Mouse (Mus musculus) ovary, postnatal 36 days (tissue): ENCODE measurements around the gene Slain2.
"Not testable (repeated sequence)": the region's sequence is repeated elsewhere in the genome, so short reads cannot be mapped to it uniquely, and the experiment has no call there.

Experiments
- DNase-seq: peaks from one replicate; pipeline ENCODE4 v3.0.0; 2022; ENCODE audit warnings: low spot score, mixed read lengths

The Slain2 gene

GRCm38 (mm10) chr5:72953996-72954604, 40.0 kb downstream of the Slain2 start:
- DNase-seq = no peak

- DNase-seq = no peak
These were observed 43.2 kb downstream of the Slain2 start for GRCm38 (mm10) chr5:72957281-72957680.

GRCm38 (mm10) chr5:72960096-72960495, 46.0 kb downstream of the Slain2 start:
- no peak for DNase-seq

- no peak for DNase-seq
These were observed 51.6 kb downstream of the Slain2 start for GRCm38 (mm10) chr5:72965706-72966105.

- no peak for DNase-seq
These were observed 58.3 kb downstream of the Slain2 start for GRCm38 (mm10) chr5:72972435-72972834.

- DNase-seq = no peak
These were observed 58.8 kb downstream of the Slain2 start for GRCm38 (mm10) chr5:72972934-72973333.

GRCm38 (mm10) chr5:72974602-72975001, 60.5 kb downstream of the Slain2 start, which contains the start of gene Gm10135:
Gene Gm10135, minus strand, starts transcription at chr5:72974702.
- no peak for DNase-seq

- no peak for DNase-seq
These were observed 61.9 kb downstream of the Slain2 start for GRCm38 (mm10) chr5:72975996-72976395.

- DNase-seq = no peak
These were observed 62.4 kb downstream of the Slain2 start for GRCm38 (mm10) chr5:72976539-72976938.

GRCm38 (mm10) chr5:72984091-72984490, 70.0 kb downstream of the Slain2 start:
- DNase-seq = no peak

- DNase-seq = no peak
These were observed 73.7 kb downstream of the Slain2 start for GRCm38 (mm10) chr5:72987786-72988185.

- no peak for DNase-seq
These were observed 75.7 kb downstream of the Slain2 start for GRCm38 (mm10) chr5:72989756-72990155.

- no peak for DNase-seq
These were observed 78.4 kb downstream of the Slain2 start for GRCm38 (mm10) chr5:72992474-72992873.

GRCm38 (mm10) chr5:72994424-72994823, 80.3 kb downstream of the Slain2 start:
- DNase-seq = no peak

- DNase-seq = no peak
These were observed 80.8 kb downstream of the Slain2 start for GRCm38 (mm10) chr5:72994928-72995327.

- no peak for DNase-seq
These were observed 81.3 kb downstream of the Slain2 start for GRCm38 (mm10) chr5:72995379-72995778.

GRCm38 (mm10) chr5:72998546-72998945, 84.4 kb downstream of the Slain2 start:
- DNase-seq = not testable (repeated sequence)

GRCm38 (mm10) chr5:73004046-73004445, 89.9 kb downstream of the Slain2 start:
- no peak for DNase-seq

- peak; percentile 15 for DNase-seq
These were observed 92.9 kb downstream of the Slain2 start, which contains the start of gene Slc10a4 for GRCm38 (mm10) chr5:73006784-73007581. Gene Slc10a4, plus strand, starts transcription at chr5:73006883.

- DNase-seq = no peak
These were observed 93.5 kb downstream of the Slain2 start for GRCm38 (mm10) chr5:73007582-73007959.

GRCm38 (mm10) chr5:73008230-73008629, 94.1 kb downstream of the Slain2 start:
- peak; percentile 11 for DNase-seq

GRCm38 (mm10) chr5:73011806-73012205, 97.7 kb downstream of the Slain2 start:
- DNase-seq = not testable (repeated sequence)

GRCm38 (mm10) chr5:73012884-73013610, 98.9 kb downstream of the Slain2 start:
- DNase-seq = not testable (repeated sequence)
